Mouse (Mus musculus): ENCODE results near the gene Olfr692. TPM values are rescaled to one million over a fixed set of nuclear protein-coding genes. Genes with fewer than 3 reads are reported as not detected.

The Olfr692 gene
- polyA plus RNA-seq, 1 experiment from 2014 or later: not detected

DNA sequence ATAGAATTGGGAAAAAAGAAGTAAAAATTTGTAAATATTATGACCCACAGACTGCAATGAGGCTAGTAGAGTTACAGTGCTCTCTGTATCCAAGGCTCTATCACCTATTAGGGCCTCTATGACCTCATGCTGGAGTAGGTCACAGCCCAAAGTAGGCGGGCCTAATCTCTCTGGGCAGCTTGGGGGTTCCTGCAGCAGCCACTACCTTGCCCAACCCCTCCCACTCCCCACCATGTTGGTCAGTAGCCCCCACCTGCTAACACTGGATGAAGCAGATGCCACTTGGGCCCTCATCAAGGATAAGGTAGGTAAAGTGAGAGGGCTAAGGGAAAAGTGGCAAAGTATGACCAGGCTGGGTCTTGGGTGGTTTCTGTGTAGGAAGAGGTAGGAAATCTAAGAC is 6.8 kb downstream of the Olfr692 start, which contains the start of gene Gm5901:
TSS of gene Gm5901 (plus strand) at position 173 of the 400 bp plus-strand sequence.
- Histone ChIP-seq H3K9me3 (replicated peaks) (no peaks in the 10 kb centered on the region), H3K36me3 (peaks cover 70% of the 10 kb centered on the region), H3K27ac (replicated peaks) (no peak within 1 kb of the TSS), H3K9ac (replicated peaks) (no peak within 1 kb of the TSS), H3K4me1 (no peaks in the 10 kb centered on the region), H3K27me3 (replicated peaks) (no peaks in the 10 kb centered on the region), H3K4me3 (replicated peaks) (no peak within 1 kb of the TSS), H3K4me2 (no peak within 1 kb of the TSS)
- ATAC-seq (ENCODE audit: low FRiP score): no peak
- 94% methylated on average over 1 of the region's 1 CpGs for WGBS

GRCm38 (mm10) chr7:105380329-105380728 is 12.3 kb downstream of the Olfr692 start:
- peaks cover 83% of the 10 kb centered on the region for H3K36me3 ChIP-seq
- H3K9ac ChIP-seq (replicated peaks): no peak overlapping the region
- 96% methylated on average over 3 of the region's 3 CpGs for WGBS
- H3K4me3 ChIP-seq (replicated peaks): no peak overlapping the region
- H3K27ac ChIP-seq (replicated peaks): no peak overlapping the region
- no peaks in the 10 kb centered on the region for H3K27me3 ChIP-seq (replicated peaks)
- no peaks in the 10 kb centered on the region for H3K9me3 ChIP-seq (replicated peaks)
- ATAC-seq (ENCODE audit: low FRiP score): no peak
- no peaks in the 10 kb centered on the region for H3K4me1 ChIP-seq
- H3K4me2 ChIP-seq: no peak overlapping the region

DNA sequence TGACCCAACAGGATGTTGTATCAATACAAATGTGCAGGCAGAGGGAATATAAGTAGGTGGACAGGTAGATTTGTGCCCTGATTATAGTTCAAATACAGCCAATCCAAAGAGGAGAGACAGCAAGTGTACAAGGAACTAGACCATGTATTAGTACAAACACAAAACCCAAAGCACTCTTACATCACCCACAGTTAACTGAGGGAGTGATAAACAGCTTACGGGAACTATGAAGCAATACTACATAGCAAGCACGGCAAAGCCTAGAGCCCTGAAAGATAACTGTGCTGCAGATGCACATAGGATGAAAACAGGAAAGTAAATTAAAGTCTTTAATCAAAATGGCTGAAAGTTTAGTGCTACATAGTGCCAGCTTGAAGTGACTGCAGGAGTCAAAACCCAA is 19.7 kb downstream of the Olfr692 start:
- Histone ChIP-seq H3K4me2 (no peak overlapping the region), H3K27ac (replicated peaks) (no peak overlapping the region), H3K27me3 (replicated peaks) (no peaks in the 10 kb centered on the region), H3K9me3 (replicated peaks) (no peaks in the 10 kb centered on the region), H3K4me3 (replicated peaks) (no peak overlapping the region), H3K4me1 (no peaks in the 10 kb centered on the region), H3K9ac (replicated peaks) (no peak overlapping the region), H3K36me3 (peaks cover 68% of the 10 kb centered on the region)
- ATAC-seq (ENCODE audit: low FRiP score): no peak
- 91% methylated on average over 2 of the region's 2 CpGs for WGBS

DNA sequence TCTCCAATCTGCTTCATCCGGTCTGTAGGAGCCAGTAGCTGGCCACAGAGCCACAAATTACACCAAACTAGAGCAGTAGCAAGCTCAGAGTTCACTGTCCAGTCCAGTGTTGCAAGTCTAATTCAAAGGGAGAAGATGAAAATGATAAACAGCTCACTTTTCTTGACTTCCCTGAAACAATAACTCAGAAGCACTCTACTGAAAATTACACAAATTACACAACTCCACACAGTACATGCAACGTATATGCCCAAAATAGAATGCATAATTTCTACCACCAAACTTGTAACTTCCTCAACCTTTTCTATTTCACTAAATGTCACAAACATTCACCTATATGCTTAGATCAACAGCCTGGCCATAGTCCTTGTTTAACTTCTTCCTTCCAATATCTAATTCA is 22.2 kb downstream of the Olfr692 start:
- H3K27ac ChIP-seq (replicated peaks): no peak overlapping the region
- ATAC-seq (ENCODE audit: low FRiP score): no peak
- H3K27me3 ChIP-seq (replicated peaks): no peaks in the 10 kb centered on the region
- no peaks in the 10 kb centered on the region for H3K4me1 ChIP-seq
- WGBS: 96% methylated on average over 2 of the region's 2 CpGs
- no peak overlapping the region for H3K4me2 ChIP-seq
- no peak overlapping the region for H3K9ac ChIP-seq (replicated peaks)
- no peaks in the 10 kb centered on the region for H3K9me3 ChIP-seq (replicated peaks)
- peaks cover 43% of the 10 kb centered on the region for H3K36me3 ChIP-seq
- H3K4me3 ChIP-seq (replicated peaks): no peak overlapping the region

GRCm38 (mm10) chr7:105394606-105395005 is 26.6 kb downstream of the Olfr692 start:
- 92% methylated on average over 1 of the region's 1 CpGs for WGBS
- Histone ChIP-seq H3K27me3 (replicated peaks) (no peaks in the 10 kb centered on the region), H3K27ac (replicated peaks) (no peak overlapping the region), H3K4me1 (peaks cover 10% of the 10 kb centered on the region), H3K9ac (replicated peaks) (no peak overlapping the region), H3K4me2 (no peak overlapping the region), H3K36me3 (peaks cover 8% of the 10 kb centered on the region), H3K9me3 (replicated peaks) (no peaks in the 10 kb centered on the region), H3K4me3 (replicated peaks) (no peak overlapping the region)
- ATAC-seq (ENCODE audit: low FRiP score): no peak

GRCm38 (mm10) chr7:105395131-105395820 is 27.2 kb downstream of the Olfr692 start:
- no peak for ATAC-seq (ENCODE audit: low FRiP score)
- H3K9me3 ChIP-seq (replicated peaks): no peaks in the 10 kb centered on the region

DNA sequence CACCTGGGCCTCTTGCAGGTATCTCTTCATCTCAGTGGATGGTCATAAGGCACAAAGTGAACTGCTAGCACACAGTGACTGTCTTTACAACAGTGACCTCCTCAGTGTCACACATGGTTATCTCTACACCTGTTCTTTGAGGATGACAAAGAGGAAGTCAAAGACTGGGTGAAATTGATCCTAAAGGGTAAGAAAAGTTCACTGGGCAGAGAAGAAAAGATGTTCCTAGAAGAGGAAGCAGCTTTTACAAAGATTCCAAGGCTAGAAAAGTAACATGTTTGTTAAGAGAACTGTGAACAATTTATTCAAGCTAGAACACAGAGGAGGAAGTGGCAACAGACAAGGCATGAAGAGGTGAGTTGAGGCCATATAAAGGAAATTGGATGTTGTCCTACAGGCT is 28.1 kb downstream of the Olfr692 start:
- Histone ChIP-seq H3K9me3 (replicated peaks) (no peaks in the 10 kb centered on the region), H3K4me3 (replicated peaks) (no peak overlapping the region), H3K36me3 (peaks cover 3% of the 10 kb centered on the region; the same call in 1 of the 2 replicates), H3K4me1 (peaks cover 16% of the 10 kb centered on the region), H3K27ac (replicated peaks) (no peak overlapping the region), H3K4me2 (no peak overlapping the region), H3K9ac (replicated peaks) (no peak overlapping the region), H3K27me3 (replicated peaks) (no peaks in the 10 kb centered on the region)
- ATAC-seq (ENCODE audit: low FRiP score): no peak

More at GRCm38 (mm10) chr7:105395131-105395820, 27.2 kb downstream of the Olfr692 start:
- Histone ChIP-seq H3K36me3 (peaks cover 3% of the 10 kb centered on the region; the same call in 1 of the 2 replicates), H3K27ac (replicated peaks) (no peak overlapping the region), H3K27me3 (replicated peaks) (no peaks in the 10 kb centered on the region), H3K4me2 (no peak overlapping the region), H3K9ac (replicated peaks) (no peak overlapping the region), H3K4me1 (peaks cover 10% of the 10 kb centered on the region), H3K4me3 (replicated peaks) (no peak overlapping the region)

- Histone ChIP-seq H3K9ac (replicated peaks) (peak overlapping the region; percentile 91), H3K4me2 (peak overlapping the region; percentile 90), H3K4me3 (replicated peaks) (peak overlapping the region; percentile 89), H3K4me1 (peaks cover 18% of the 10 kb centered on the region), H3K36me3 (peaks cover 3% of the 10 kb centered on the region; the same call in 1 of the 2 replicates), H3K27ac (replicated peaks) (peak overlapping the region; percentile 75), H3K9me3 (replicated peaks) (no peaks in the 10 kb centered on the region), H3K27me3 (replicated peaks) (no peaks in the 10 kb centered on the region)
- peak; percentile 35; the same call in 1 of the 2 replicates for ATAC-seq (ENCODE audit: low FRiP score)
- WGBS: under 1% methylated on average over 25 of the region's 25 CpGs
Measured at GRCm38 (mm10) chr7:105399058-105399934, 31.3 kb downstream of the Olfr692 start.

DNA sequence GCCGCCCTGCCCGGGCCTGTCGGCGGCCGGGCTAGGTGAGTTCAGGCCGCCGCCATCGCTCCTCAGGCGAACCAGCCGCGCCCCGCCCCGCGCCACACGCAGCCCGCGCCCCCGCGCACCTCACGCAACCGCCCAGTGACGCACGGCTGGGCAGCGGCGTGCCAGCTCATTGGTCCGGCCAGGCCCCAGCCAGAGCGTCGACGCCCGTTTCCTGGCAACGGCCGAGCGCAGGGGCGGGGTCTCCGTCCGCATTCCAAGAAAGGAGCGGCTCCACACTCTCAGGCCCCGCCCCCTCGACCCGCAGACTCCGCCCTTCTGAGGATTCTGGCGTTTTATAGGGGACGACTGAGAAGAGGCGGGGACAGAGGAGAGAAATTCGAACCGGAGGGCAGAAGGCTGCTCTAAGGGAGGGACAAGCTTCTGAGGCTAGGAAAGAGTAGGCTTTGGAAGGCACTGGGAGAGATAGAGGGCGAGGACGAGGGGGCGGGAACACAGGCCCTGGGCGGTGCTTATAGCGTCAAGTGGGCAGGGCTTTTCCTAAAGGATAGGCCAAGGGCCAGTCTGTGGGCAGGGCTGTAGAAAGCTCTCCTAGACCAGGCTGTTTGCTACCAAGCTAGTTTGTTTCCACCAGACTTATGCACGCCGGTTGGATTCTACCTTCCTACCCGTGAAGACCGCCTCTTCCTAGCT is 32.0 kb downstream of the Olfr692 start, which contains the start of gene Fam160a2:
TSS of gene Fam160a2 (minus strand) at position 120 of the 690 bp plus-strand sequence.
- peak within 1 kb of the TSS; percentile 83 for H3K27ac ChIP-seq (replicated peaks)
- H3K4me1 ChIP-seq: peaks cover 18% of the 10 kb centered on the region
- H3K36me3 ChIP-seq: peaks cover 3% of the 10 kb centered on the region; the same call in 1 of the 2 replicates
- H3K27me3 ChIP-seq (replicated peaks): no peaks in the 10 kb centered on the region
- H3K9me3 ChIP-seq (replicated peaks): no peaks in the 10 kb centered on the region
- peak within 1 kb of the TSS; percentile 91 for H3K9ac ChIP-seq (replicated peaks)
- WGBS: under 1% methylated on average over 55 of the region's 55 CpGs
- H3K4me3 ChIP-seq (replicated peaks): peak within 1 kb of the TSS; percentile 89
- H3K4me2 ChIP-seq: peak within 1 kb of the TSS; percentile 90
- ATAC-seq (ENCODE audit: low FRiP score): peak; percentile 98

DNA sequence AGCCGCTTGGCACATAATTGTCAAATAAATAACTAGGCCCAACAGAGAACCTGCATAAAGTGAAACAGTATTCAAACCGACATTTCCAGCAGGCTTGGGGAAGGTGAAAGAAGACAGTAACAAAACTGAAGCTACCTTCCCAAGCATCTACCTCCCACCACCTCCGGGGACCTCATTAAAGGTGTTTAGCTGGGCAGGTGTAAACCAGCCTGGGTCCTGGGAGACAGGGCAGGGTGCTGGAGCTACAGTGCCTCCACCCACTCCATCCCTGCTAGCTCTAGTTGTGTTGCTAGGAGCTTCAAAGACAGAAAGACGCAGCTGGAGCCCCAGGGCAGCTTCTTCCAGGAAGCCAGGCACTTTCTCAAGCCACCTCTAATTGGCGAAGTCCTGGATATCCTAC is 36.2 kb downstream of the Olfr692 start, which contains the start of gene Cnga4:
TSS of gene Cnga4 (plus strand) at position 301 of the 400 bp plus-strand sequence.
- no peak within 1 kb of the TSS for H3K4me2 ChIP-seq
- H3K9ac ChIP-seq (replicated peaks): no peak within 1 kb of the TSS
- H3K9me3 ChIP-seq (replicated peaks): no peaks in the 10 kb centered on the region
- WGBS: 75% methylated on average over 5 of the region's 5 CpGs
- H3K36me3 ChIP-seq: no peaks in the 10 kb centered on the region
- H3K4me1 ChIP-seq: peaks cover 10% of the 10 kb centered on the region
- H3K27ac ChIP-seq (replicated peaks): no peak within 1 kb of the TSS
- no peaks in the 10 kb centered on the region for H3K27me3 ChIP-seq (replicated peaks)
- ATAC-seq (ENCODE audit: low FRiP score): no peak
- H3K4me3 ChIP-seq (replicated peaks): no peak within 1 kb of the TSS

- Histone ChIP-seq H3K27ac (replicated peaks) (no peak overlapping the region), H3K27me3 (replicated peaks) (no peaks in the 10 kb centered on the region), H3K4me2 (no peak overlapping the region), H3K9ac (replicated peaks) (no peak overlapping the region), H3K4me3 (replicated peaks) (no peak overlapping the region), H3K9me3 (replicated peaks) (no peaks in the 10 kb centered on the region), H3K4me1 (no peaks in the 10 kb centered on the region), H3K36me3 (no peaks in the 10 kb centered on the region)
- WGBS: 72% methylated on average over 1 of the region's 1 CpGs
- no peak for ATAC-seq (ENCODE audit: low FRiP score)
Measured at GRCm38 (mm10) chr7:105406322-105406721, 38.3 kb downstream of the Olfr692 start.
